Mouse (Mus musculus): Measurements from ENCODE around the gene Ost4.

Gene Ost4

DNA sequence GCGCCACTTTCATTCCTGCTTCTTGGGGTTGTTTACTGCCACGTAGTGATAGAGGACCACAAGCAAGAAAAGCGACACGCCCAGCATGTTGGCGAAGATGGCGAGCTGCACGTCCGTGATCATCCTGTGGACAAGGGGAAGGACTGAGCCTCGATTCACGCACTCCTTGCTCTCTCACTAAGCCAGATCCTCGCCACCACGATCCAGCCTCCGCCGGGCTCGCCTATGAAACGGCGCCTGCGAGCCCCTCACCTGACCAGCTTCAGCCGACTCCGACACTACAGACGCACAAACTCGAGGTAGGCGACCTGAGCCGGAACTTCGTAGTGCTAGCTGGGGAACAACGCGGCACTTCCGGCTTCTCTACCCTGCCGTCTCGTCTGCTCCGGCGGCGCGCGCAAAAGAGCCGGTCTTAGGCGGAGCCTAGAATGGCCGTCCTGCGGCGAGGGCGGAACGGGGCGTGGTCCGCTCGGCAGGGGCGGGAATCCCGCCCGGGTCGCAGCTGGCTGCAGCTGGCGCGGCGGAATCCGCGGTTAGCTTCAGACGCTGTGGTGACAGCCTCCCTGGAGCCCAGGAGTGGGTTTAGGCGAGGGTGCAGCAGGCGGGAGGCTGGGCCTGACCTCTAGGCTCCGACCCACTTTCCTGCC is at the start of gene Ost4:
Ost4 (minus strand) TSS at position 376 of the 647 bp plus-strand sequence.
- H3K4me3 ChIP-seq (replicated peaks; ENCODE audit: low read length), result peak within 1 kb of the TSS; percentile 92
- H3K36me3 ChIP-seq (ENCODE audit: insufficient read depth, low read length), result peaks cover 38% of the 10 kb centered on the region
- no peaks in the 10 kb centered on the region for H3K9me3 ChIP-seq (ENCODE audit: low read length)
- TF ChIP-seq POU5F1 (IDR thresholded peaks at IDR 0.05; ENCODE audit: borderline replicate concordance, low read length), result no peak
- TF ChIP-seq CTCF (conservative IDR thresholded peaks at IDR 0.05; ENCODE audit: low read length), result no peak
- no peak for TF ChIP-seq NANOG (IDR thresholded peaks at IDR 0.05; ENCODE audit: borderline replicate concordance, low read length)
- H3K4me1 ChIP-seq (replicated peaks; ENCODE audit: low read depth, low read length), result peaks cover 70% of the 10 kb centered on the region
- H3K27me3 ChIP-seq (ENCODE audit: insufficient read depth, low read length), result 0 out of 2 replicates have a peak, but pooled peaks cover 4% of the 10 kb centered on the region

DNA sequence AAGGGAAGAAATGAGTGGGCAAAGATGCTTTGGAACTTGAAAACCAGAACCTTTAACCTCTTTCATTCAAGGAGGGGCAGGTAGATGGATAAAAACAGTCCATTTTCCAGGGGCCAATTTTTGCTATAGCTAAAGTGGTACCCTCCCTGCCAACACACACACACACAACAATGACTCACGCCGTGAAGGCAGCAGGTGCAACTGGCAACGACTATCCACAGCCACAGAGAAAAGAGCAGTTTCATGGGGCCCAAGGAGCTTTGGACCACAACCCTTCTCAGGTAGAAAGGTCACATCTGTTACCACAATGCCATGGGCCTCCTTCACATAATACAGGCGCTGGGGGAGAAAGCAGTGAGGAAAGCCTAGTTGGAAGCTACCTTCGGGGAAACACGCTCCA is 48.2 kb upstream of the Ost4 start:
- H3K4me1 ChIP-seq (replicated peaks; ENCODE audit: low read depth, low read length), result peaks cover 40% of the 10 kb centered on the region
- H3K9me3 ChIP-seq (ENCODE audit: low read length), result no peaks in the 10 kb centered on the region
- no peak overlapping the region for H3K4me3 ChIP-seq (replicated peaks; ENCODE audit: low read length)
- no peaks in the 10 kb centered on the region for H3K27me3 ChIP-seq (ENCODE audit: insufficient read depth, low read length)
- TF ChIP-seq CTCF (conservative IDR thresholded peaks at IDR 0.05; ENCODE audit: low read length), result no peak
- TF ChIP-seq POU5F1 (IDR thresholded peaks at IDR 0.05; ENCODE audit: borderline replicate concordance, low read length), result no peak
- no peak for TF ChIP-seq NANOG (IDR thresholded peaks at IDR 0.05; ENCODE audit: borderline replicate concordance, low read length)
- peaks cover 72% of the 10 kb centered on the region for H3K36me3 ChIP-seq (ENCODE audit: insufficient read depth, low read length)

DNA sequence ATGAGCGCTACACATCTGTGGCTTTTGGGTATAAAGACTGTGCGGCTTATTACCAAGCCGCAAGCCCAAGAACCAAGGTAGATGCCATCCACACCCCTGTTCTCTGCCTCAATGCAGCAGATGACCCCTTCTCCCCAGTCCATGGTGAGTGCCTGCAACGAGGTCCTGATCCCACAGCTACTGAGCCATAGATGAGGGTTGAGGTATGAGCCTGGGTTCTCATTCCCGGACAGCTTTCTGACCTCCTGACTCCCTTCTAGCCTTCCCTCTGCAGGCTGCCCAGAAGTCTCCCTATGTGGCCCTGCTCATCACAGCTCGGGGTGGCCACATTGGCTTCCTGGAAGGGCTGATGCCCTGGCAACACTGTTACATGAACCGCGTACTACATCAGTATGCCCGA is 47.0 kb upstream of the Ost4 start:
- no peaks in the 10 kb centered on the region for H3K27me3 ChIP-seq (ENCODE audit: insufficient read depth, low read length)
- no peak for TF ChIP-seq NANOG (IDR thresholded peaks at IDR 0.05; ENCODE audit: borderline replicate concordance, low read length)
- no peak for TF ChIP-seq CTCF (conservative IDR thresholded peaks at IDR 0.05; ENCODE audit: low read length)
- no peak for TF ChIP-seq POU5F1 (IDR thresholded peaks at IDR 0.05; ENCODE audit: borderline replicate concordance, low read length)
- peaks cover 72% of the 10 kb centered on the region for H3K36me3 ChIP-seq (ENCODE audit: insufficient read depth, low read length)
- H3K9me3 ChIP-seq (ENCODE audit: low read length), result no peaks in the 10 kb centered on the region
- no peak overlapping the region for H3K4me3 ChIP-seq (replicated peaks; ENCODE audit: low read length)
- H3K4me1 ChIP-seq (replicated peaks; ENCODE audit: low read depth, low read length), result peaks cover 47% of the 10 kb centered on the region

DNA sequence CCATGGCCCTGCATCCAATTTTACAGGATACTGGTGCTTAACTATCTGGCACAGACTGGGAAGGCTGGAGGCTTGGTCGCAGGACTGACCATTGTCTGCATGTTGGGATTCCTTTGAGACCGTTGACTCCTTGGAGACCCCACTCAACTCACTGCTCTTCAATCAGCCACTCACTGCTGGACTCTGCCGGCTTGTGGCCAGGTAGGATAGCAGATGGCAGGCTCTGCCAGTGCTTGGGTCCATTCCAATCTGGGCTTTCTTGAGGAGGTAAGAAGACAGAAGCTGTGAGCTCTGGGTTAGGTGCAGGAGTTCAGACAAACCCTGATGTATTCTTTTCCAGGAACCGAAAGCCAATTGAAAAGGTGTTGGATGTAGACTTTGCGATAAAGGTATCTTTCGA is 46.5 kb upstream of the Ost4 start:
- H3K9me3 ChIP-seq (ENCODE audit: low read length), result no peaks in the 10 kb centered on the region
- TF ChIP-seq NANOG (IDR thresholded peaks at IDR 0.05; ENCODE audit: borderline replicate concordance, low read length) (no peak), POU5F1 (IDR thresholded peaks at IDR 0.05; ENCODE audit: borderline replicate concordance, low read length) (no peak), CTCF (conservative IDR thresholded peaks at IDR 0.05; ENCODE audit: low read length) (no peak)
- H3K36me3 ChIP-seq (ENCODE audit: insufficient read depth, low read length), result peaks cover 70% of the 10 kb centered on the region
- H3K4me1 ChIP-seq (replicated peaks; ENCODE audit: low read depth, low read length), result peaks cover 47% of the 10 kb centered on the region
- H3K4me3 ChIP-seq (replicated peaks; ENCODE audit: low read length), result no peak overlapping the region
- H3K27me3 ChIP-seq (ENCODE audit: insufficient read depth, low read length), result peaks cover under 1% of the 10 kb centered on the region; the same call in 1 of the 2 replicates

DNA sequence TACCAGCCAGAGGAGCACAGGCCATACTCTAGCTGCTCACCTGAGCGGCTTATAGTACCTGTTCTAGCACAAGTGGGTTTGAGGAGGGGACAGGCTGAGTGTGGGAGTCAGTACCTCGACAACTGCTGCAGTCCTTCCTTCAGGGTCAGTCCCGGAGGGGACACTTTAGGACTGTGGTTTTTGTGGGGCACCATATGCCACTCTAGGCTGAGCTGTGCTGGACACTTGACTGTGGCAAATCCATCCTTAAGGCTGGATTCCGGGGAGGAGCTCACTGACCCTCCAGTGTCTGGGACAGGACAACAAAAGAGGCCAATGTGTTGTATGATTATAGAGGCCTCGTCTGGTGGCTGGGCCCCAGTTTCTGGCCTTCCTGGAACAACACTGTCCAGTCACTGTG is 45.0 kb upstream of the Ost4 start:
- no peak for TF ChIP-seq CTCF (conservative IDR thresholded peaks at IDR 0.05; ENCODE audit: low read length)
- no peak for TF ChIP-seq NANOG (IDR thresholded peaks at IDR 0.05; ENCODE audit: borderline replicate concordance, low read length)
- TF ChIP-seq POU5F1 (IDR thresholded peaks at IDR 0.05; ENCODE audit: borderline replicate concordance, low read length), result no peak
- Histone ChIP-seq H3K4me3 (replicated peaks; ENCODE audit: low read length) (no peak overlapping the region), H3K27me3 (ENCODE audit: insufficient read depth, low read length) (peaks cover 7% of the 10 kb centered on the region), H3K36me3 (ENCODE audit: insufficient read depth, low read length) (peaks cover 55% of the 10 kb centered on the region), H3K4me1 (replicated peaks; ENCODE audit: low read depth, low read length) (peaks cover 38% of the 10 kb centered on the region), H3K9me3 (ENCODE audit: low read length) (no peaks in the 10 kb centered on the region)

DNA sequence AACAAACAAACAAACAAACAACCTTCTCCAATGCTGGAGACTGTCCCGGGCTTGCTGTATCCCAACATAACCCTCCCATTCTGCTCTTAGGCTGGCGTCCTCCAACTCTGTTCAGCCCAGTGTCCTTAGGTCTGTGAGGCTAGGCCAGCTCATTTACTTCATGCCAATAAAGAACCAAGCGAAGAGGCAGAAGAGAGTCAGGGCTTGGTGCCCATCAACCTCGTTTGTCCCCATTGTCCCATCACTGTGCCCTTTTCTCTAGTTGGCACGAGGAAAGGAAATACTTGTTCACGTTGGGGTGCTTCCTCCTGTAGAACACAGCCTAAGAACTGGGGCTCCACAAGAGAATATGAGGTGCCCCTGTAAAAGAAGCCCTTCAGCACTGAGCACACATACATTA is 44.1 kb upstream of the Ost4 start:
- H3K27me3 ChIP-seq (ENCODE audit: insufficient read depth, low read length), result peaks cover 14% of the 10 kb centered on the region
- no peaks in the 10 kb centered on the region for H3K9me3 ChIP-seq (ENCODE audit: low read length)
- no peak overlapping the region for H3K4me3 ChIP-seq (replicated peaks; ENCODE audit: low read length)
- TF ChIP-seq NANOG (IDR thresholded peaks at IDR 0.05; ENCODE audit: borderline replicate concordance, low read length) (no peak), POU5F1 (IDR thresholded peaks at IDR 0.05; ENCODE audit: borderline replicate concordance, low read length) (no peak), CTCF (conservative IDR thresholded peaks at IDR 0.05; ENCODE audit: low read length) (no peak)
- H3K36me3 ChIP-seq (ENCODE audit: insufficient read depth, low read length), result peaks cover 49% of the 10 kb centered on the region
- peaks cover 38% of the 10 kb centered on the region for H3K4me1 ChIP-seq (replicated peaks; ENCODE audit: low read depth, low read length)

DNA sequence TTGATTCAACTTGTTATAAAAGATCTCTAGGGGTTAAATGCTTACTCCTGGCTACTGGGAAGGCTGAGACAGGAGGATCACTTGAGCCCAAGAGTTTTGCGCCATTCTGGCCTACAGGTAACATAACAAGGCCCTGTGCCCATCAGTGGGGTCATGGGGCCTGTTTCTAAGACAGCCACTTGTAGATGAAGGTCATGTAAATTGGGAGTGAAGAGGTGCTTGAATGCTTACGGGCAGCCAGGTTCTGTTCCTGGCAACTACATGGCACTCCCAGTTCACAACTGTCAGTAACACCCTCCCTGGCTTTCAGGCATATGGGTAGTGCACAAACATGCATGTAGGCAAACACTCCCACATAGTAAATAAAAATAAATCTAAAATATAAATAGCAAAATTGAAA is 43.3 kb upstream of the Ost4 start:
- Histone ChIP-seq H3K9me3 (ENCODE audit: low read length) (no peaks in the 10 kb centered on the region), H3K27me3 (ENCODE audit: insufficient read depth, low read length) (peaks cover 18% of the 10 kb centered on the region), H3K36me3 (ENCODE audit: insufficient read depth, low read length) (peaks cover 47% of the 10 kb centered on the region), H3K4me3 (replicated peaks; ENCODE audit: low read length) (peak overlapping the region; percentile 90), H3K4me1 (replicated peaks; ENCODE audit: low read depth, low read length) (peaks cover 36% of the 10 kb centered on the region)
- no peak for TF ChIP-seq NANOG (IDR thresholded peaks at IDR 0.05; ENCODE audit: borderline replicate concordance, low read length)
- TF ChIP-seq CTCF (conservative IDR thresholded peaks at IDR 0.05; ENCODE audit: low read length), result no peak
- no peak for TF ChIP-seq POU5F1 (IDR thresholded peaks at IDR 0.05; ENCODE audit: borderline replicate concordance, low read length)

DNA sequence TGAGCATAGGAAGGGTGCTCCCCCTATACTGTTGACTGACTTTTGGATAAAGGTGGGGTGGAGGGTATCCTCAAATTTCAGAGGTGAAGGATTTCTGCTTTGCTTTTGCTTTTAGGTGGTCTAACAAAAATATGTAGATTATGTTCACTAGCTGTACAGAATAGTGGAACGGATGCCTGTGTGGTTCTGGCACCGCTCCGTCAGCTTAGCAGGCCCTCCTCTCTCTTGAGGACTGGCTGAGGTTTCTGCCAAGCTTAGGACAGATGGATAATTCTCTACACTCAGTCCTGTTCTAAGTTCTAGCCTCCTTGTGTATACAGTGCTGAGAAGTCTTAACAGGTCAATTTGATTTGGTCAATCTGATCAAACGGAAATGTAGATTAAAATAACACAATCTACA is 42.9 kb upstream of the Ost4 start:
- H3K4me1 ChIP-seq (replicated peaks; ENCODE audit: low read depth, low read length), result peaks cover 34% of the 10 kb centered on the region
- H3K9me3 ChIP-seq (ENCODE audit: low read length), result no peaks in the 10 kb centered on the region
- H3K4me3 ChIP-seq (replicated peaks; ENCODE audit: low read length), result peak overlapping the region; percentile 90
- peaks cover 42% of the 10 kb centered on the region for H3K36me3 ChIP-seq (ENCODE audit: insufficient read depth, low read length)
- TF ChIP-seq CTCF (conservative IDR thresholded peaks at IDR 0.05; ENCODE audit: low read length), result no peak
- no peak for TF ChIP-seq POU5F1 (IDR thresholded peaks at IDR 0.05; ENCODE audit: borderline replicate concordance, low read length)
- TF ChIP-seq NANOG (IDR thresholded peaks at IDR 0.05; ENCODE audit: borderline replicate concordance, low read length), result no peak
- H3K27me3 ChIP-seq (ENCODE audit: insufficient read depth, low read length), result peaks cover 22% of the 10 kb centered on the region

All from E14TG2a.4 (cell line).